Mouse (Mus musculus) layer of hippocampus, adult 8-10 months (tissue): ENCODE results near the gene Plxna3. TPM values are rescaled to one million over a fixed set of nuclear protein-coding genes. Genes with fewer than 3 reads are reported as not detected.
"Not testable (repeated sequence)": the region's sequence is repeated elsewhere in the genome, so short reads cannot be mapped to it uniquely, and the experiment has no call there.

Experiments used
- DNase-seq, 2 experiments: peaks; one replicate each; pipeline ENCODE4 v3.0.0; 2022; ENCODE audit warnings: low spot score in 2 of 2
- total RNA-seq, 4 experiments: library from RNA; stranded (reverse); gene quantifications; 2 replicates each; pipeline ENCODE4 v1.2.4; 2022

Plxna3 gene
- 10 to 100 TPM; 30.0 to 38.9 (median 33.1) TPM for total RNA-seq

DNA sequence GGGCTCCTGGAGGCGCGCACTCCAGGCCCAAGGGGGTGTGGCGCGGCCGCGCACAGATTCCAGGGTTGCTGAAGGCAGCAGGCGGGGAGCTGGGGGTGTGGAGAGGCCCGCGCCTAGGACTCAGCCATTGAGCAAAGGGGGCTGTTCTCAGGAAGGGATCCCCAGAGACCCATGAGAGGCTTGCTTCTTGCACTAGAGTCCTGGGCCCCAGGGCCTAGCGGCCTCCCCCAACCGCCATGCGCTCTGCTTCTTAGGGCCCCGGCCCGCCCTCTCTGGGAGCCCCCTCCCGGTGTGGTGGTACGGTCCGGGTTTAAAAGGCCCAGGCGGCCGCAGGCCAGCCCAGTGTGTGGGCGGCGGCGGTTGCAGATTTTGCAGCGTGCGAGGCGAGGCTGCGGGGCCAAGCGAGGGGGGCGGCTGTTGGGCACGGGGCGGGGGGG is at the start of gene Plxna3:
Gene Plxna3 (plus strand): TSS at position 342 of the 437 bp plus-strand sequence.
- peak in 1 of 2 experiments; percentile 42 for DNase-seq

DNA sequence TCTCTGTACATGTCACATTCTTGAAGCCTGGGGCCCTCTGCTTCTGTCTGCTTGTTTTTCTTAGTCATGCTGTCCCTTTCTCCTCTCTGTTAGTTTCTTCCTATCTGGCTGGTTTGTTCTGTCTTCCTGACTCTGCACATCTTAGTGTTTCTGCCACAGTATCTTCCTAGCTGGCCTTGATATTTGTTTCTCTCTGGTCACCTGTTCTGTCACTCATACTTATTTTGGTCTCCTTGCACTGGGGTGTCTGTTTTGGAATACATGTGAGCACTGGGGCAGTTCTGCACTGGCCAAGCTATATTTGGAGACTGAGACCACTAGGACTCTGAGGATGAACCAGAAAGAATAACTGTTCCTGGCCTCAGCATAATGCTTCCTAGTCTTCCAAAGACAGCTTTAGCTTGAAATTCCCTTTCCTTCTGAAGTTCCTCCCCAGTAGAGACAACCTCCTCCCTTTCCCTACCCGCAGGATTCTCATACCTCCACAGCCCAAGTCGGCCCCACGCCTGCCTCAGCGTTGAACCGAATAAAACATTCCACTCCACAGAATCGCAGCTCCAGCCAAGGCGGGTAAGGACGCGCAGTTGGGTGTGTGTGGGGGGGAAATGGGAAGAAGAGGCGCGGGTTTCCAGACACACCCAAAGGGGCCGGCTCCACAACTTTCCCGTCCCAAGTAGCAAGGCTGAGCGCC is 47.7 kb upstream of the Plxna3 start:
- DNase-seq, result no peak

DNA sequence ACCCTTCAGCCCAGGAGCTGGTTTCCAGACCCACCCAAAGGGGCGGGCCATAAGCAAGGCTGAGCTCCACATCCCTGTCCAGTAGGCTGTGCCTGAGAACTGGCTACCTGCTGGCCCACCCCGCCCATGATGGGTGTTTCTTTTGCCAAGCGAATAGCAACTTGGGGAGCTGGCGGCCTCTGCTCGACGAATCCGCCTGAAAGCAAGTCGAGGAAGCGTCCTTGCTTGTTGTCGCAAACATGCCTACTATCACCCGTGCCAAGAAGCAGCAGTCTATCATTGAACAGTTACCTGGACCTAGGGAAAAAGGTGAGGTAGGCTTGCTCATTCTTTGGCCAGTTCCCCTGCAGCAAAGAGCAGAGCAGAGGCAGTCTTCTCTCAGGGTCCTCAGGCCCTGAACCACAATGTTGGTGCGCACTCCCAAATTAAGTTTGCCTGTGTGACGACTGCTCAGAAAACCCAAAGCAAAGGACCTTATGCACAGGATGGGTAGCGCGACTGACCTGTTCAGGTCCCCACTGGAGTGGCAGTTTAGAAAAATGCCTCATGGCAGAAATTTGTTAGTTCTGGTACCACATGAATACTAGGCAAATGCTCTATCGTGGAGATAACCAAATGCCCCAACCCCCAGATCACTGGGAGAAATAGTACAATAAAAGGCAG is 47.0 kb upstream of the Plxna3 start, which contains the start of the genes Taz and Dnase1l1:
Gene Taz (plus strand): TSS at position 181 of the 663 bp plus-strand sequence.
Gene Dnase1l1 (minus strand): TSS at position 606 of the 663 bp plus-strand sequence.
- peak; percentile 38 to 42 for DNase-seq

DNA sequence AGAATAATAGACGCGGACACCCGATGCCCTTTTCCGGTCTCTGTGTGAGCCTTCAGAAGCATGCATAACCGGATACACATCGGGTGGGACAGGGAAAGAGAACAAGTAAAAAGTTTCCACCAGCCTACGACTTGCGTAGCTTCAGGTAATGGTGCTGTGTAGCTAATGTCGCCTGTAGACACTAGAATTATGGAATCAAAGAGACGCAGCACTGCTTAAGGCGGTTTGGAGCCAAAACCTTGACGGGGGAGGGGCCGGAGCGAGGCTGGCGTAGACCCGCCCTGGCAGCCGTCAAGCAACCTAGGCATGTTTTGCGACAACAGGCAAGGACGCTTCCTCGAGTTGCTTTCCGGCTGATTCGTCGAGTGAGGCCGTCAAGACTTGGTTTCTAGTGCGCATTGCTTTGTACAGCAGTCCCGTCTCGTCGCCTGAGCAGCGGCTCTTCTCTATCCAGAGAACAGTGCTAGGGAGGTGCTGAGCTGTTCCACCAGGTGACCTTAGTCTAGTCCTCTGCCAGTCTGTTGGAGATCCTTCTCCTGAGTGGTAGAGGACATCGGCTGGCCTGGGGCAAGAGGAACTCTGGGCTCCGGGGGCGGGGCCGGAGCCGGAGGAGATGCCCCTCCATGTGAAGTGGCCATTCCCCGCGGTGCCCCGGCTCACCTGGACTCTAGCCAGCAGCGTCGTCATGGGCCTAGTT is 46.3 kb upstream of the Plxna3 start:
- peak; percentile 81 to 82 for DNase-seq

DNA sequence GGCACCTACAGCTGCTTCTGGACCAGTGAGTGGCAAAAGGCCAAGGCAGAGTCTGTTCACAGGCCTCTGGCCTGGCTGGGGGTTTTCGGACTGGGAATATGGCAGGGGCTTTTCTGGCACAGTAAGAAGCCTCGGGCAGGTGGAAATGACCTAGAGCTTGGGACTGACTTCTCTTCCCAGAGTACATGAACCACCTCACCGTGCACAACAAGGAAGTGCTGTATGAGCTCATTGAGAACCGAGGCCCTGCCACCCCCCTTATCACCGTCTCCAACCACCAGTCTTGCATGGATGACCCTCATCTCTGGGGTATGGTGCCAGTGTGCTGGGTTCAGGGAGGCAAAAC is 45.8 kb upstream of the Plxna3 start:
- DNase-seq, result no peak

DNA sequence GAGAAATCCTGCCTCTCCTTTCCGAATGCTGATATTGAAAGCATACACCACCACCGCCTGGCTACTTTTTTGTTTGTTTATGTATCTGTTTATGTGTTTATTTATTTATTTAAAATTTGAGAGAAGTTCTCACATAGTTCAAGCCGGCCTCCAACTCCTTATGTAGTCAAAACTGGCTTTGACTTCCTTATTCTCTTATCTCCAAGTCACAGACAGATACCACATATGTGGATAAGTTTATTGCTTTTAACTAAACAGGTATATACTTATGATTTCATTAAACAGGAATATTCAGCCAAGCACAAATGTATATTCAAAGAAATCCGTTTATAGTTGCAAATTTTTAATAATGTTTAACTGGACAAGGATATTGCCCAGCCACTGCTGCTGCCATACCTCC is 35.4 kb upstream of the Plxna3 start:
- no peak for DNase-seq

DNA sequence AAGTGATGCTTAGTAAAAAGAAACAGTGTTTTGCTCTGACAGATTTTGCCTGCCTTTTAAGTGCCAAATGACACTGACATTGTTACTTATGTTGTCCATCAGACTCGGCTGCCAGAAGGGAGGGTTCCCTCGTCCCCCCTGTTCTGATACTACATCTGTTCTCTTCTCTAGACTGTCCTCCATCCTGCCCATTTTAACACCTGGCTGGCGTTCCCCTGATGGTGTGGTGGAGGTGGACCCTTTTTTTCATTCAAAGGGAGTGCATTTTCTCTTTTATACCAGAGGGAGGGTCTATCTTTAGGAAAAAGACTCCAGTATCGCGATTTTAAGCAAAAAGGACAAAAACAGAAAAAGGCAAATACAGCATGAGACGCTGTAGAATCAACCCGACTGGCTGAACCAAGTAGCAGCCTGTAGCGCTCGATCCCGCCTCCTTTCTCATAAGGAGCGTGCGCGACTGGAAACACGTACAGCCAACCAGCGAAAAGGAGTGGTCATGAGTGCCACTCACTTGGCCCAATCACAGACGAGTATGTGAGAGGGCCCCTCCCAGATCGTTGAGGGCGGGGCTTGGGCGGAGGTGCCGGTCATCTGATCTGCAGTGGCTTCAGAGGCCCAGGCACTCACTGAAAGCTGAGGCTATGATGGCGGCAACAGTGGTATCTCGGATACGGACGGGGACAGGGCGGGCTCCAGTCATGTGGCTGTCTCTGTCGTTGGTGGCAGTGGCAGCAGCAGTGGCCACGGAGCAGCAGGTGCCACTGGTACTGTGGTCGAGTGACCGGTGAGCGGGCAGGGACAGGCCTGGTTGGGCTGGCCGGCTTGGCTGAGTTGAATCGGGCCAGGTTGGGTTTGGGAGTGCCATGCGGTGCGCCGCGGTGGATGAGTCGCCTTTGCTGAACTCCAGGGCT is 32.1 kb upstream of the Plxna3 start, which contains the start of gene Atp6ap1:
Gene Atp6ap1 (plus strand): TSS at position 560 of the 911 bp plus-strand sequence.
- DNase-seq, result peak; percentile 94 to 95

DNA sequence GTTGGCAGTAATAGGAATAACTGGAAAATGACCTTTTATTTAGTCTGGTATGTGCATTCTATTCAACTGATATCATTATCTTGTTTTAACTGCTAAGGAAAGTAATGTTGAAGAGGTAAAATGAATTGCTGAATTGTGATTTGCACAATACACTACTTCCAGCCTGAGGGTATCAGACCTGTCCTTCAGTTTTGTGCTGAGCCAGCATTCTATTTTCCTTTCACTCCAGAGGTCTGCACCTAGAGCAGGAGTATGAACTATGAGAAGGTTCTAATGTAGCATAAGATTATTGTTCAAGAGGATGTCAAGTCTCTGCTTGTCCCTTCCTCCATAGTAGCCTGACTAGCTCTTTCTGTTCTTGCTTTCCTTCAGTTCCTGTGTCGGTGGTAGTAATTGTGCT is 30.5 kb upstream of the Plxna3 start:
- no peak for DNase-seq

DNA sequence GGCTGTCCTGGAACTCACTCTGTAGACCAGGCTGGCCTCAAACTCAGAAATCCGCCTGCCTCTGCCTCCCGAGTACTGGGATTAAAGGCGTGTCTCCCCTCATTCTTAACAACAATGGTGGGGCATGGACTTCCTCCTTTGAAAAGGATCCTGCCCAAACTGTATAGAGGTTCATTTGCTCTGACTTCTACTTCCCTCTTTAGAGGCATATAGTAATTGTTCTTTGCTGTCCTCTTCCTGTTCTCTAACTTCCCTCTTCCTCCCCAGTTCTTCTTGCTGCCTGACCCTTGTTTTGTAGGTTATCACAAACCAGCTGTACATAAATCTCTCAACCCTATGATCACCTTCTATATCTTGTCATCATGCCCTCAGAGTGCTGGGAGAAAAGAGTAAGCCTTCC is 29.1 kb upstream of the Plxna3 start:
- DNase-seq, result no peak

DNA sequence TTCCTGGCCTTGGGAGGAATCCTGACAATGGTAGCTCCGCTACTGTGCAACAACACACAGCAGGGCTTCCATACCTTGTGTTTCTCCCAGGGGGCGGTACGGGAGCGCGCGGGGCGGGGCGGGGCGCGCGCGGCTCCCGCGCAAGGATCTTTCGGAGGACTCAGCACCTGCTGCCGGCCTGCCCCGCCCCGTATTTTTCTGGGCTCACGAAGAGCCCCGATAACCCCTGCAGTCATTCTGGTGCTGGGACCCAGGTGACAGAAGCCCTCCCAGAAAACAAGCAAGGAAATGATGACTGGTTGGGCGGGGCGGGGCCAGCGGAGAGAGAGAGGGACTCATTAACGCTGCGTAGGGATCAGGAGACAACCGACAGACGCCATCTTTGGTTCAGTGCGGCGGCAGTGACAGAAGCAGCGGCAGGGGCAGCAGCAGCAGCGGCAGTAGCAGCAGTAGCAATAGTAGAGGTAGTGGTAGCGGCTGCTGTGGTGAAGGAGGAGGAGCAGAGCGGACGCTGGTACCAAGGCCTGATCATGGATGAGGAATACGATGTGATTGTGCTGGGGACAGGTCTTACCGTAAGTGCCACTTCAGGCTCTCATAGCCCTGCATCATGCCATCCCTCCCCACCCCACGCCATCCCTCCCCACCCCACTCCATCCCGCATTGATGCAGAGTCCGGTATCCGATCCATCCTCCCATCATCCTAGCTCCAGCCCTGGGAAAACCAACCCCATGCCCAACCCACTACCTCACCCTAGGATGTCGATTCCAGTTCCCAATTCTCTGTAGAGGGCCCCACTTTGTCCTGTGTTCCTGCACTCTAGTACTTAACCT is 23.8 kb upstream of the Plxna3 start, which contains the start of gene Gdi1:
Gene Gdi1 (plus strand): TSS at position 132 of the 834 bp plus-strand sequence.
- peak; percentile 54 to 62 for DNase-seq

DNA sequence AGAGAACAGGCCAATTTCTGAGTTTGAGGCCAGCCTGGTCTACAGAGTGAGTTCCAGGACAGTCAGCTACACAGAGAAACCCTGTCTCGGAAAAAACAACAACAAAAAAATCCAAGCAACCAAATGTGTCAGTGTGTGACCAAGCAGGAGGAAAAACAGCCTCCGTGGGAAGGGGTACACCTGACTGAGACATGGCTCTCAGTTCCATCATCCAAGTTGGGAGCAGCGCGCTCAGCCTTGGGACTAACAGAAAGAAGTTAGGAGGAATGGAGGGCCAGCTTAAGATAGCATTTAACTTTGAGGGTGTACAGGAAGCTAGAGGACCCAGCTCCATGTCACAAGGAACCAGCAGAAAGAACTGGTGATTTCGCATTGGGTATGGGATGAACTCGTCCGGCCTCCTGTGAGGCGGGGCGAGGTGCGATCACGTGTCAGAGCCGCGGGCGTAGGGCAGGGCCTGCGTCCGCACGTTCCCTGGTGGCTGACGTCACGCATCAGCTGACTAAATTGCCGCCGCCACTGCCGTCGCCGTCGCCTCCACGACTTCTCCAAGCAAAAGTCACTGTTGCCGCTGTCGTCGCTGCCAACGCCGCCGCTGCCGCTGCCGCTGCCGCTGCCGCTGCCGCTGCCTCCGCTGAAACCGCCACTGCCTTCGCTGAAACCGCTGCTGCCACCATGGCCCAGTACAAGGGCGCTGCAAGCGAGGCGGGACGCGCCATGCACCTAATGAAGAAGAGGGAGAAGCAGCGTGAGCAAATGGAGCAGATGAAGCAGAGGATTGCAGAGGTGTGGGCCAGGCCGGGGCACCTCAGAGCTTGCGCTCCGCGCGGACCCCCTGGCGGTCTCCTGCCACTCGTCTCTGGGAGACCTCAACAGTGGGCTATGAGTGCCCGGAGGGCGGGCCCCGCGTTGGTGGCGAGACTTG is 16.1 kb upstream of the Plxna3 start, which contains the start of gene Fam50a:
Gene Fam50a (plus strand): TSS at position 494 of the 925 bp plus-strand sequence.
- DNase-seq, result peak; percentile 85 to 87

DNA sequence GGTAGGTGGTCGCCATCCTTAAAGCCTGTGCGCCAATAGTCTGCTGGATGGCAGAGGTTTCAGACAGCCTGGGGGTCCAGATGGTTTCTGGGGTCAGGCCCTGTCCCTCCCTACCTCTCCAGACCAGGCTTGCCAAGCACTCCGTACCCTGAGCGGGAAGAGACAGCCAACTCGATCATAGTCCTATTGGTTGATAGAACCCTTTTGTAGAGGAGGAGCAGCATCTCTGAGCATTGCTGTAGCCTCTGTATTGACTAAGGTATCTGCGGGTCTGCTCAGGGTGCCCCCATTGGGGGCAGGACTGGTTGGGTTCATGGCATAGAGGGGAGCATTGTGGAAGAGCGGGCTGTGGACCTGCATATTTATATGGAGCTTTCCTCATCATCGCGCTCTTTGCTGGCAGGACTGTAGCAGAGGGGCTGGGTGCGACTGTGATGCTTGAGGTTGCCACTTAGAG is 377 bp downstream of the Plxna3 start:
- no peak for DNase-seq

DNA sequence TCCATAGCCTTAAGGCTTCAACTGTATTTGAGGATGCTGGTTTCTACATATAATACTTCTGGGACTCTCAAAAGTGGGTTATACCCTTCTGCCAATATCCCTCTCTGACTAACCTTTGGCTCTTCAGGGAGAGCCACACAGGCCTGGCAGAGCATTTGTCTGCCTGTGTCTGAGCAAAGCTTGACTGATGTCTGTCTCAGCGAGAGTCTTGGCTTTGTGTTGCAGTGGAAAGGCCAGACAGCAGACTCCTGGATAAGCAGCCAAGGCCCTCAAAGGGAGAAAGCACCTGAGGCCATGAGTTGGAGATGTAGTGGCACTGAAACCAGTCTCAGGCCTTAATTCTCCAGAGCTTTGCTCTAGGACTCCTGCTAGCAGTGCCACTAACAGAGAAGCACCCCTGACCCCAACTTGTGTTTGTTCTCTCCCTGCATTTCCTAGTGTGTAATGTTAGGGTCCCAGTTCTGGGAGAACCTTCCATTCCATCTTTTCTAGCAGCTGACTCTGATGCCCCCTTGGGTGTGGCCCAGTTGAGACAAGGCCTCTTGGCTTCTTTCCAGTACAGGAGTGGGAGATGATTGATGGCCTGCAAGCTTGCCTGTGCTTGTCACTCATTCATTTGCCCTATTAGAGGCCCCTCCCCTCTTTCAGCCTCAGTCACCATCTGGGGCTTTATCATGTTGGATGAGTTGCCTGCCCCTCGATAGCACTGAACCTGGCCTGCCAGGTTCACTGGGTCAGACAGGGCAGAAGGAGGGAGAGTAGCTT is 1.5 kb downstream of the Plxna3 start:
- no peak for DNase-seq

DNA sequence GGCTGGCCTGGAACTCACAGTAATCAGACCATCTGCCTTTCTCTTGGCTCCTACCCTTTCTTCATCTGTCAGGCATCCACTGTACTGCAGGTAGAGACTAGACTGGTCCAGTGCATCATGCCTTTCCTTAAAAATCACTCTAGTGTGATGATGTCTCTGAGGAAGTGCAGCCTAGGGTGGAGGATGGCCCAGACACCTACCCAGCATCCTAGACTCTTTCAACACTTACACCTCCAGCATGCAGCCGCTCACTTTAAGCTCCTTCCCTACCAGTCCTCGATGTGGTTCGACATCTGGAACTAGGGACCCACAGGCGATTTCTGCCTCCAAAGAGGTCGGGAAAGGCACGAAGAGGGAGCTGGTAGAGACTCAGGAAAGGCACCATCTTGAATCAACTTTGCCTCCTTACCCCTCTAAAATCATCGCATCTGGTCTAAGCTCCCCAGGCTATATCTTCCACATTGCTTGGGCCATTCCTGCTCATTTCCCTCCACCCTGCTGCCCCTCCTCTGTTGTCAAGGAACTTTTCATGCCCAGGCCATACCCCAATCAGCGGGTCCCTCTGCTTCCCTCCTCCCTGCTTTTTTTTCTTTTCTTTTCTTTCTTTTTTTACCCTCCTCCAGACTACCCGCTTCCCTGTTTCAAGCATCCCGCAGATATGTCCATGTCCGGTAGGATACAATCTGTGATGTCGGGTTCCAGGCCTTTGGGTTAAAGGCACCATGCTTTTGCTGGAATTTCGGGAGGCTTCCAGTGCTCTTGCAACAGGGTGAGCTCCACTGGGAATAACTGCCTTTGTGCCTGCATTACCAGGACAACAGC is 24.0 kb downstream of the Plxna3 start:
- no peak for DNase-seq

DNA sequence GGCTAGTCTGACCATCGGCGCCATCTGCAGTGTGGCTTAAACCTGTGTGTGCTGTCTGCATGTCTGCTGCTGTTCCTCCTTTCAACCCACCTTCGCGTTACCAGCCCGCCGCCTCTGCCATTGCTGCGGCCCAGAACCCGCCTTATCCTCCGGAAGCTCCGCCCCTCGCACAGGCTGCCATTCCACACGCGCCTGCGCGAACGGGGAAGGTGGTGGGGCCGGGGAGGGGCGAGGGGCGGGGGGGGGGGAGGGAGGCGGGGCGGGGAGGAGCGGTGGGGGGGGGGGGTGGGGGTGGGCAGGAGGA is 24.6 kb downstream of the Plxna3 start, which contains the start of gene Lage3:
Gene Lage3 (minus strand): TSS at position 152 of the 304 bp plus-strand sequence.
- DNase-seq, result peak; percentile 67 to 68

DNA sequence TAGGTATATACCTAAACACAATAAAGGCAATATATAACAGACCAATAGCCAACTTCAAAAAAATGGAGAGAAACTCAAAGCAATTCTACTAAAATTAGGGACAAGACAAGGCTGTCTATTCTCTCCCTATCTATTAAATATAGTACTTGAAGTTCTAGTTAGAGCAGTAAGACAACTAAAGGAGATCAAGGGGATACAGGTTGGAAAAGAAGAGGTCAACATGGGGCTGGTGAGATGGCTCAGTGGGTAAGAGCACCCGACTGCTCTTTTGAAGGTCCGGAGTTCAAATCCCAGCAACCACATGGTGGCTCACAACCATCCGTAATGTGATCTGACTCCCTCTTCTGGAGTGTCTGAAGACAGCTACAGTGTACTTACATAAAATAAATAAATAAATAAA is 28.2 kb downstream of the Plxna3 start:
- not testable (repeated sequence) for DNase-seq

DNA sequence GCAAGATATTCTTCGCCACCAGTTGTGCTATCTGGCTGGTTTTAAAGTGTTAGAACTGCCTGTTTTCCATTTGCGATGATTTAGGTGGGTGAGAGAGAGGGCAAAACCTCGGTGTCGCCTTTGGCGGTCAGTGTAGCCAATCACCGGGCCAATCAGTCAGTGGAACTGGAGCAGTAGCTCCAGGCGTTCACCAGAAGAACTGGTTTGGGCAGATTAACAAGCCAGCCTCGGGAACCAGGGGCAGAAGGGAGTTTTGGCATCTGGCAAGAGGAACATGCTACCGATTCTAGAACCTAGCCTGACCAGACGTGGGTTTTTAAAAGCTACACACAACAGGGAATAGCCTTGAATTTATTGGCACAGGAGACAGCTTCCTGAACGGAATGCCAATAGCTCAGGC is 30.3 kb downstream of the Plxna3 start:
- no peak for DNase-seq
